Mouse (Mus musculus) liver, embryonic 14.5 days (tissue): Measurements from ENCODE around the gene Ankrd55. TPM values are rescaled to one million over a fixed set of nuclear protein-coding genes. Genes with fewer than 3 reads are reported as not detected.

ENCODE experiments used
- ATAC-seq: fragments of 200-750 bp; cut with Nextera tagmentation; 2 replicates; pipeline ENCODE4 v1.8.0; 2017; ENCODE audit warnings: moderate number of reproducible peaks, mild to moderate bottlenecking, moderate library complexity; ENCODE audit not compliant: insufficient read depth
- DNase-seq, 3 experiments: peaks; one replicate each; pipeline ENCODE4 v3.0.0-alpha.2; 2012 to 2013; ENCODE audit warnings: low read depth in 3 of 3, low spot score in 3 of 3
- H3K27ac ChIP-seq: fragments of 300-500 bp; sonication (generic); 2 replicates; pipeline ENCODE4 v1.5.1; 2014; ENCODE audit warnings: moderate library complexity, mild to moderate bottlenecking, control low read depth, inconsistent platforms
- H3K27me3 ChIP-seq: fragments of 300-500 bp; sonication (generic); 2 replicates; pipeline ENCODE4 v1.6.1; 2014; ENCODE audit warnings: mild to moderate bottlenecking, low read length, moderate library complexity; ENCODE audit not compliant: control insufficient read depth, insufficient read depth
- H3K36me3 ChIP-seq: fragments of 300-500 bp; sonication (generic); replicated peaks from 2 replicates; pipeline ENCODE4 v1.6.1; 2014; ENCODE audit warnings: low read depth; ENCODE audit not compliant: control insufficient read depth, insufficient read depth
- H3K4me1 ChIP-seq, 2 experiments: fragments of 200-500 bp in 1 of 2; fragments of 300-500 bp in 1 of 2; sonication (generic) in 1 of 2; replicated peaks; 2 replicates each; pipeline ENCODE4 v1.6.1; 2012 to 2014; ENCODE audit warnings: antibody characterized with exemption in 1 of 2, inconsistent platforms in 1 of 2, low read length in 1 of 2; ENCODE audit not compliant: control insufficient read depth in 2 of 2, insufficient read depth in 2 of 2
- H3K4me2 ChIP-seq: fragments of 300-500 bp; sonication (generic); 2 replicates; pipeline ENCODE4 v1.6.1; 2014; ENCODE audit warnings: low read depth, mild to moderate bottlenecking, control low read depth, moderate library complexity
- H3K4me3 ChIP-seq, 2 experiments: fragments of 200-500 bp in 1 of 2; fragments of 300-500 bp in 1 of 2; sonication (generic) in 1 of 2; 2 replicates each; pipeline ENCODE4 v1.5.1; 2012 to 2014; ENCODE audit warnings: low read depth in 2 of 2, low read length in 2 of 2, mild to moderate bottlenecking in 2 of 2, control low read depth in 1 of 2, inconsistent platforms in 1 of 2, moderate library complexity in 1 of 2; ENCODE audit not compliant: insufficient read depth in 1 of 2
- H3K9ac ChIP-seq: fragments of 300-500 bp; sonication (generic); replicated peaks from 2 replicates; pipeline ENCODE4 v1.6.1; 2014; ENCODE audit warnings: mild to moderate bottlenecking, control low read depth, moderate library complexity
- H3K9me3 ChIP-seq: fragments of 300-500 bp; sonication (generic); 2 replicates; pipeline ENCODE4 v1.6.1; 2016; ENCODE audit warnings: low read length, mixed read lengths; ENCODE audit not compliant: control insufficient read depth
- CTCF ChIP-seq: IDR thresholded peaks from 2 replicates; pipeline ENCODE4 v1.5.1; 2016; ENCODE audit warnings: antibody characterized with exemption, low read depth, control low read depth
- EP300 ChIP-seq: IDR thresholded peaks from 2 replicates; pipeline ENCODE4 v1.6.1; 2016; ENCODE audit warnings: antibody characterized with exemption, low read depth
- WGBS: fragments of 180-500 bp; shearing (Covaris S2); extraction: QIAGEN DNeasy Blood & Tissue Kit; methylation state at CpG from one replicate; pipeline ENCODE4 v1.1.7; 2014; ENCODE audit not compliant: insufficient replicate concordance; 5-methylcytosine and 5-hydroxymethylcytosine counted together
- polyA plus RNA-seq, 2 experiments: library from polyadenylated mRNA; depleted of rRNA in 1 of 2; stranded (reverse) in 1 of 2; unstranded in 1 of 2; fragments of >200 nt; fragmentation: Nextera tagmentation in 1 of 2; extraction: Ambion mirVana in 1 of 2; gene quantifications; 2 replicates each; pipeline versions ENCODE4 v1.2.1 to v1.2.3; 2012 to 2014

The Ankrd55 gene
- polyA plus RNA-seq, 2 experiments, result 0.10 to 0.13 TPM

DNA sequence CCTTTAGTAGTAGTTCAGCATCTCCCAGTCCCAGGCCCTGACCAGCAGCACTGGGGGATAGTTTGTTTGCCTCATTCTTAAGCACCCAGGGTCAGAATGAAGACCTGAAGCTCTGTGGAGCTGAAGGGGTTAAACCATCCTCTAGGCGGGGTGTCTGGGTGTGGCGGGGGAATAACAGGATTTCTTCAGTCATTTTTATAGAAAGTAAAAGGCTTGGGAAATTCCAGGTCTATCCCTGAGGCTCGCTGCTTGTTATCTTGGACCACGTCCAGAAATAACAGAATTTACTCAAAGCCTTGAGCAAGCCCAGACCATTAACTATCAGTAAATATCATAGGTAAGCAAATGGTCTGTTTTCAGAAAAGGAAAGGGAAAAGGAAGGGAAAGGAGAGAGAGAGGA lies 39.3 kb downstream of the Ankrd55 start:
- no peaks in the 10 kb centered on the region for H3K36me3 ChIP-seq
- DNase-seq (no peak), ATAC-seq (no peak)
- WGBS, result 56% methylated on average over 4 of the region's 4 CpGs
- H3K27me3 ChIP-seq, result no peaks in the 10 kb centered on the region
- no peaks in the 10 kb centered on the region for H3K4me1 ChIP-seq
- H3K27ac ChIP-seq, result no peak overlapping the region
- H3K9me3 ChIP-seq, result no peaks in the 10 kb centered on the region
- no peak overlapping the region for H3K9ac ChIP-seq
- no peak overlapping the region for H3K4me3 ChIP-seq
- no peak overlapping the region for H3K4me2 ChIP-seq
- TF ChIP-seq CTCF, result no peak
- TF ChIP-seq EP300, result no peak

DNA sequence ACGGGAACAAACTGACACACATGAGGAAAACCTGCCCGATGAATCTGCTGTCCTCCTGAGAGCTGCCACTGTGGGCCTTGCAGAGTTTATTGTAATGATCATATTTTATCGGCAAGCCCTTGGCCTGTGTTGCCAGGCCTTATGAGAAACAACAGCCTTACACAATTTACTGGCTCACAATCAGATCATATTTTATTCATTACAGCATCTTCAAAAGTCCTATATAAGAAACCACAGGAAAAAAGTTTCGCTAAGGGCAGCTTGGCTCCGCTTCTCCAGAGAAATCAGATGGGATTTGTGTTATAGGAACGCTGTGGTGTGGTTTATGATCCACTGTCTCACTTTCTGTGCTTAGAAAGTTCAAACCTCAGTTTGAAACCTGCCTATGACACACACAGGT lies 42.0 kb downstream of the Ankrd55 start:
- Histone ChIP-seq H3K4me3 (no peak overlapping the region), H3K9ac (no peak overlapping the region), H3K27ac (no peak overlapping the region), H3K4me1 (no peaks in the 10 kb centered on the region), H3K4me2 (no peak overlapping the region), H3K36me3 (no peaks in the 10 kb centered on the region), H3K9me3 (no peaks in the 10 kb centered on the region), H3K27me3 (no peaks in the 10 kb centered on the region)
- 72% methylated on average over 6 of the region's 6 CpGs for WGBS
- DNase-seq (no peak), ATAC-seq (no peak)
- TF ChIP-seq CTCF, result no peak
- no peak for TF ChIP-seq EP300

DNA sequence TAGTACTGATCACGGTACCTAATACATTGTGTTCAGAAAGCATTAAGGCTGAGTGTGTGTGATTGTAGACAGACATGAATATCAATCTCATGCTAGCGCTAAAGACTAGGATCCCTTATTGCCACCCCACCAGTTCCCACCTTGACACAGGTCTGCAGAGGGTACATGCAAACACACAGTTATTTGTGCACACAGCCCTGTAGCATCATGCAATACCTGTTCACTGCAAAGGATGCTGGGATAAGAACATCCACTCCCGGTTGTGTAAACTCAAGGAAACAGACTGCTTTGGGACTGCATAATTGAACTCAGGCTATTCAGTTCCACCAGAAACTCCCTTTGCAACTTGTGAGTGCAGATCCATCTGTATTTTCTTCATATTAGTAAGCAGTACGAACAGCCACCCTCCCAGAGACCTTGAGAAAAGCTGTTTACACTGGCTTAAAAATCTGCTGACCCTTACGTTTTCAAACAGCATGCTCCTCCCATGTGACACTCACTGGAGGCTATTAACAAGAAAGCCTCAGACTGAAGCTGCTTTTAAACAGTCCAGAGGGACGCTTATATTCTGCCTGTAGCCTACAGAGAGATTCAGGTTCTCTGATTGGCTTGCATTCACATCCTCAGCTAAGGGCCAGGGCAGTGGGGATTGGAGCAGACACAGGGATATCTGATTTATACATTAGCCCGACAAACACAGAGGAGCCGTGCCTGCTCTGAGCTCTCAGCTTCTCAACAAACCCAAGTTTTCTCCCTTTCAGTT lies 42.8 kb downstream of the Ankrd55 start:
- Histone ChIP-seq H3K4me3 (no peak overlapping the region), H3K9ac (no peak overlapping the region; the same call in 1 of the 2 replicates), H3K27me3 (no peaks in the 10 kb centered on the region), H3K4me2 (no peak overlapping the region), H3K4me1 (no peaks in the 10 kb centered on the region), H3K27ac (no peak overlapping the region), H3K36me3 (no peaks in the 10 kb centered on the region), H3K9me3 (no peaks in the 10 kb centered on the region)
- DNase-seq, result no peak
- TF ChIP-seq EP300 (no peak), CTCF (no peak)
- no peak for ATAC-seq
- 53% methylated on average over 8 of the region's 8 CpGs for WGBS

DNA sequence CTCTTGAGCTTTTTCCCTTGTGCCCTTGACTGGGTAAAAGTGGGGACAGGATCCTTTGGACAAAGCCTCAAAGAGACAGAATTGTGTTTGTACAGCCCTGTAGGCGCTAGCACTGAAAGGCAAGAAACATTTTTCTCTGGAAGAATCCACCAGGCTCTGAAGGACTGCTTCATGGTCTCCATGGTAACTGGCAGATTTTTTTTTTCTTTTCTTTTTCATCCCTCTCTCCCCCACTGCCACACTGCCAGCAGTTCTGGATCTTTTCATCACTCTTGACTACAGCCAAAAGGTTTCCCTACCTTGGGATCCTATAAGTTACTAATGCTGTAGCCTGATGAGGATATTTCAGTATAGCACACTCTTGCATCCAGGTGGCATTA lies 43.4 kb downstream of the Ankrd55 start:
- no peak overlapping the region for H3K27ac ChIP-seq

DNA sequence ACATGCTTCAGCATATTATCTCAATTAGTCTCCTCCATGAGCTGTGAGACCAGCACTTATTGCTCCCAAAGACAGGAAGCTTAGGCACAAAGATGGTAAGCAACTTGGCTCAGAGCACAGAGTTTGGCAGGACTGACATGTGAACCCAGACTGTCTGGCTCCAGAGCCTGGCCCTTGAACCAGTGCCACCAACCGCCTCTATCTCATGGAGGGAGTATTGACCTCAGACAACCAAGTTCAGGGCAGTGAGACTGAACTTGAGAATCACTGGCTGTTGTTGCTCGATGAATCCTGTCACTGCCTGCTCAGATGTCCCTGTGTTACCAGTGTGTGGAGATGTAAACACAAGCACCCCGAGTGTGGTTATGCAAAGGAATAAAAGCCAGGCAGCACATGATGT lies 47.3 kb downstream of the Ankrd55 start:
- WGBS, result 55% methylated on average over 3 of the region's 3 CpGs
- ATAC-seq, result no peak
- Histone ChIP-seq H3K27ac (no peak overlapping the region), H3K4me2 (no peak overlapping the region), H3K9me3 (no peaks in the 10 kb centered on the region), H3K9ac (no peak overlapping the region), H3K27me3 (no peaks in the 10 kb centered on the region), H3K4me1 (no peaks in the 10 kb centered on the region), H3K4me3 (no peak overlapping the region), H3K36me3 (no peaks in the 10 kb centered on the region)
- TF ChIP-seq CTCF (no peak), EP300 (no peak)
- no peak for DNase-seq

More for the DNA sequence above, 43.4 kb downstream of the Ankrd55 start:
- Histone ChIP-seq H3K4me3 (no peak overlapping the region), H3K4me1 (no peaks in the 10 kb centered on the region), H3K4me2 (no peak overlapping the region), H3K36me3 (no peaks in the 10 kb centered on the region), H3K9ac (no peak overlapping the region), H3K27me3 (no peaks in the 10 kb centered on the region), H3K9me3 (no peaks in the 10 kb centered on the region)
- DNase-seq (no peak), ATAC-seq (no peak)
- 64% methylated on average over 1 of the region's 1 CpGs for WGBS
- TF ChIP-seq CTCF, result no peak
- no peak for TF ChIP-seq EP300
